Mouse (Mus musculus) megakaryocyte, embryonic 14.5 days (primary cell): ENCODE results near the gene Helz.

Source experiments
- FLI1 ChIP-seq: IDR thresholded peaks from 2 replicates; pipeline ENCODE4 v1.6.1; 2012; ENCODE audit warnings: low read length, inconsistent platforms, mixed read lengths
- GATA1 ChIP-seq: IDR thresholded peaks from 3 replicates; pipeline ENCODE4 v1.6.1; 2012; ENCODE audit warnings: mixed read lengths, low read length, inconsistent platforms, borderline replicate concordance

DNA sequence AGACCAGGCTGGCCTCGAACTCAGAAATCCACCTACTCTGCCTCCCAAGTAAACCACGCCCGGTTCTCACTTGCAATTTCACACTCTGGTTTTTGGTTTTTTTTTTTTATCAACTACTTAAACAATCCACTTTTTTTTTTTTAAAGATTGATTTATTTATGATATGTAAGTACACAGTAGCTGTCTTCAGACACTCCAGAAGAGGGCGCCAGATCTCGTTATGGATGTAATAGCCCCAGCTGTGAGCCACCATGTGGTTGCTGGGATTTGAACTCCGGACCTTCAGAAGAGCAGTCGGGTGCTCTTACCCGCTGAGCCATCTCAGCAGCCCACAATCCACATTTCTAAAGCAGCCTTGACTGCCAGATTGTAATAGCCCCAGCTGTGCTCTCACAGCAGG, 44.9 kb upstream of the Helz start:
- TF ChIP-seq GATA1 = no peak
- no peak for TF ChIP-seq FLI1
